In the genomic region with DNA sequence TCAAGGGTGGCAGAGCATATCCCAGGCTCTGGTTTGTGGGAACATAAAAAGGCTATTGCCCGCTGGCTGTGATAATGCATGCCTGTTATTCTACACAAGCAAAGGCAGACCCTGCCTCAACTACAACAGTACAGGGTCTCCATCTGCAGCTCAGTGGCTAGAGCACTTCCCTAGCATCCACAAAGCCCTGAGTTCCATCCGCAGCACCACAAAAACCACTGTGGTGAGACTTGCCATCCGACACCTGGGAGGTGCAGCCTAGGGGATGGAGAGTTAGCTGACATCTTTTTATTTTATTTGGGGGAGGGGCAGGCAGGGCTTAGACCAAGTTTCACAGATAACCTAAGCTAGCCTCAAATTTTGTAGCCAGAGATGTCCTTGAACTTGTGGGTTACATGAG, we compare ENCODE assay signal across 24 mouse cellular contexts. TPM values are rescaled to one million over a fixed set of nuclear protein-coding genes. Genes with fewer than 3 reads are reported as not detected.
"Had no signal": no experiment of that assay in that cellular context is flagged by ENCODE, and none has a peak within 500 bp of the region (broad histone marks: within the 10 kb centered on the region; RNA-seq: fewer than 3 reads in every experiment).

No protein-coding gene starts in this region.

- H3K27me3 ChIP-seq: kidney, embryonic 15.5 days; limb, embryonic 15.5 days; stomach, embryonic 15.5 days had no signal

- ATAC-seq: liver, embryonic 12.5 days had no signal

- H3K27ac ChIP-seq: kidney, embryonic 15.5 days; limb, embryonic 12.5 days; liver, embryonic 12.5 days; liver, embryonic 15.5 days; stomach, embryonic 15.5 days had no signal

- DNase-seq: left cerebral cortex, postnatal 4 days; lung, adult 2 months; midbrain, embryonic 14.5 days; right cerebral cortex, postnatal 25 days; spleen, adult 18-20 months; thymus, adult 2 months; thymus, postnatal 14 days; thymus, postnatal 4 days had no signal

- H3K36me3 ChIP-seq: kidney, embryonic 15.5 days; limb, embryonic 12.5 days; limb, embryonic 15.5 days; liver, embryonic 12.5 days; liver, embryonic 15.5 days; stomach, embryonic 15.5 days had no signal

- H3K4me2 ChIP-seq: kidney, embryonic 15.5 days; limb, embryonic 12.5 days; limb, embryonic 15.5 days; liver, embryonic 12.5 days; liver, embryonic 15.5 days; midbrain, embryonic 11.5 days; stomach, embryonic 15.5 days had no signal

- H3K4me3 ChIP-seq: kidney, embryonic 15.5 days; limb, embryonic 12.5 days; limb, embryonic 15.5 days; liver, embryonic 12.5 days; liver, embryonic 15.5 days; stomach, embryonic 15.5 days had no signal

- H3K9ac ChIP-seq: kidney, embryonic 15.5 days; limb, embryonic 12.5 days; limb, embryonic 15.5 days; liver, embryonic 12.5 days; liver, embryonic 15.5 days; stomach, embryonic 15.5 days had no signal

- H3K4me1 ChIP-seq: limb, embryonic 12.5 days had no signal

- H3K9me3 ChIP-seq: kidney, embryonic 15.5 days; limb, embryonic 12.5 days; limb, embryonic 15.5 days; liver, embryonic 12.5 days; liver, embryonic 15.5 days; stomach, embryonic 15.5 days had no signal

RNA-seq across cellular contexts. Expression of a gene that starts 15.2 kb away (rescaled TPM):
- total RNA-seq: megakaryocyte-erythroid progenitor cell, adult 5-6 weeks had no signal

RNA-seq across cellular contexts. Expression of a gene that starts 53.5 kb away (rescaled TPM):
- total RNA-seq: megakaryocyte-erythroid progenitor cell, adult 5-6 weeks had no signal

RNA-seq across cellular contexts. Expression of a gene that starts 56.9 kb away (rescaled TPM):
- total RNA-seq: layer of hippocampus, adult 18-20 months; layer of hippocampus, postnatal 14 days; left cerebral cortex, adult 8-10 months; left cerebral cortex, postnatal 14 days; left cerebral cortex, postnatal 4 days; megakaryocyte progenitor cell, adult 5-6 weeks; megakaryocyte-erythroid progenitor cell, adult 5-6 weeks had no signal
- polyA plus RNA-seq: kidney, embryonic 15.5 days; limb, embryonic 12.5 days; limb, embryonic 15.5 days; liver, embryonic 12.5 days; liver, embryonic 15.5 days; lung, adult 2 months; lung, embryonic 16.5 days; midbrain, embryonic 11.5 days; midbrain, embryonic 14.5 days; neural tube, embryonic 11.5 days; neural tube, embryonic 14.5 days; stomach, embryonic 15.5 days; thymus, adult 2 months had no signal
